Mouse (Mus musculus): ENCODE results near the gene Fto. TPM values are rescaled to one million over a fixed set of nuclear protein-coding genes. Genes with fewer than 3 reads are reported as not detected.

Fto gene
- polyA plus RNA-seq, 1 experiment: 11.9 TPM

DNA sequence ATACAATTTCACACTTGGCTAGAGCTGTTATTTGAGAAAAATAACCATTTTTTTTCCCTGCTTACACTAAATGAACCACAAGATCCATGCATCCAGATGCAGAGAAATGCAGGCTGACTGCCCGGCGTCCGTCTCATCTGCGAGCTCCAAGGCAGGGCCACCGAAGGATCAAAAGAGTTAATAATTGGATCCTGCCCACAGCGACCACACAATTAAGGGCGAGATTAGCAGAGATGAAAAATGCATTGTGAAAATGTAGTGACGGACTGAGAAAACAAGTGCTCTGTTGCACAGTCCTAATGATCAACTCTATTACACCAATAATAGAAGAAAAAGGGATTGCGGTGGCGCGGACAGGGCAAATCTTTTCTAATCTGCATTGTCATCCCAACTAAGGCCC, 334.6 kb downstream of the Fto start:
- no peak for TF ChIP-seq POLR2A (IDR thresholded peaks at IDR 0.05; ENCODE audit: low read depth, low read length)
- no peak for TF ChIP-seq CTCF (IDR thresholded peaks at IDR 0.05; ENCODE audit: extremely low read depth, insufficient read depth, insufficient read length, insufficient replicate concordance)
- DNase-seq (ENCODE audit: low read depth in 1 of 2, low spot score in 2 of 2): no peak
- Histone ChIP-seq H3K27ac (ENCODE audit: insufficient read depth, low read length) (no peak overlapping the region), H3K27me3 (ENCODE audit: control insufficient read depth, insufficient read depth, low read length) (no peaks in the 10 kb centered on the region), H3K4me1 (ENCODE audit: control insufficient read depth, insufficient read depth, insufficient read length) (no peaks in the 10 kb centered on the region), H3K36me3 (ENCODE audit: control insufficient read depth, insufficient read depth, low read length) (no peaks in the 10 kb centered on the region), H3K4me3 (ENCODE audit: extremely low read depth, insufficient read depth, insufficient read length) (no peak overlapping the region)
- WGBS: 93% methylated on average over 11 of the region's 11 CpGs

DNA sequence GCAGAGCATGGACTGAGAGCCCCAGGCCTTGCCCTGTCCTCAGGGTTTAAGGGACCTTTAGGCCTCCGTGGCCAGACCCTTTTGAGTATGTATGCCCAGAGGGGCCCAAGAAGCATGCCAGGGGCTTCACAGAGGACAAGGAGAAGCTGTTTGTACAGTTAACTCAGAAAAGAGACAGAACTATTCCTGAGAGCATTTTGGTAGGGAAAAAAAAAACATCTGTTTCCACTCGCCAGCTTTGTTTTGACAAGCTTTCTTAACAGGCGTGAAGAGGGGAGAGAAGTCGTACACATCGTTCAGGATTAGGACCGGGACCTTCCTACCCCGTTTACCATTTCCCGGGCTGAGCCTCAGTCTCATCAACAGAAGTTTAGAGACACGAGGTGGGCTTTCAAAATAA, 335.5 kb downstream of the Fto start:
- H3K4me1 ChIP-seq (ENCODE audit: control insufficient read depth, insufficient read depth, insufficient read length): no peaks in the 10 kb centered on the region
- DNase-seq (ENCODE audit: low read depth in 1 of 2, low spot score in 2 of 2): no peak
- H3K27me3 ChIP-seq (ENCODE audit: control insufficient read depth, insufficient read depth, low read length): no peaks in the 10 kb centered on the region
- 90% methylated on average over 9 of the region's 9 CpGs for WGBS
- H3K36me3 ChIP-seq (ENCODE audit: control insufficient read depth, insufficient read depth, low read length): no peaks in the 10 kb centered on the region
- no peak overlapping the region for H3K4me3 ChIP-seq (ENCODE audit: extremely low read depth, insufficient read depth, insufficient read length)
- TF ChIP-seq POLR2A (IDR thresholded peaks at IDR 0.05; ENCODE audit: low read depth, low read length) (no peak), CTCF (IDR thresholded peaks at IDR 0.05; ENCODE audit: extremely low read depth, insufficient read depth, insufficient read length, insufficient replicate concordance) (no peak)
- no peak overlapping the region for H3K27ac ChIP-seq (ENCODE audit: insufficient read depth, low read length)

DNA sequence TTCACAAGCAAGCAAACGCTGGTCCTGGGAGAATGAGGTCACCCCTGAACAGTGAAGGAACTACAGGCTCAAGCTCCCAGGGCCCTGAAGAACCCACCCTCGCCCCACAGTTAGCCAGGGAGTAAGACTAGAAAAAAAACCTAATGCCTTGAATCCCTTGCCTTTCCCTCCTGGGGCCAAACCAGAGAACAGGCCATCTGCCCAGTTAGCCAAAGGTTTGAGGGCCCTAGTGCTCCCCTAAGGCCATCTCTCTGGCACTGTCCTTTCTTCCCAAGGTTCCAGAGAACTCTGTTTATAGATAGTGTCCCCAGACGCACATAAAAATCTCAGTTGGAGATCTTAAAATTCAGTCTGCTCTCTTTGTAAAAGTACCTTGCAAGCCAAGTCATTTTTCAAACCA, 340.2 kb downstream of the Fto start:
- no peak overlapping the region for H3K27ac ChIP-seq (ENCODE audit: insufficient read depth, low read length)
- no peak for TF ChIP-seq POLR2A (IDR thresholded peaks at IDR 0.05; ENCODE audit: low read depth, low read length)
- TF ChIP-seq CTCF (IDR thresholded peaks at IDR 0.05; ENCODE audit: extremely low read depth, insufficient read depth, insufficient read length, insufficient replicate concordance): no peak

DNA sequence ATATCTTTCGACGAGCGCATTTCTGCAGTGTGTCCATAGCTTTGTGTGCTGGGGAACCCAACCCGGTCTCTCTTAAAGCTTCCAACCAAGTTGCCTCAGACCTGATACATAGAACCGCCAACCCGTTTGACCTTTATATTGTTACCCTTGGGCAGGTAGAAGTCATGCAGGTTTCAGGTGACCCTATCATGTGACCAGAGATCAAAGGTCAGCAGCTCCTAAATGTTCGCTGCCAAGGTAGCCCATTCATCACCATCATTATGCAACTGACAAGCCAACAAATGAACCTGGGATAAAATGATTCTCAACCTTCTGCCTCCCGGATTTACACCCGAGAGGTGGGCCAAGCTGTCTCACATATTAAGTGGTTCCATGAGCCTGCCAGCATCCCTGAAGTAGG, 344.1 kb downstream of the Fto start:
- TF ChIP-seq CTCF (IDR thresholded peaks at IDR 0.05; ENCODE audit: extremely low read depth, insufficient read depth, insufficient read length, insufficient replicate concordance): no peak
- TF ChIP-seq POLR2A (IDR thresholded peaks at IDR 0.05; ENCODE audit: low read depth, low read length): no peak
- Histone ChIP-seq H3K36me3 (ENCODE audit: control insufficient read depth, insufficient read depth, low read length) (no peaks in the 10 kb centered on the region), H3K27me3 (ENCODE audit: control insufficient read depth, insufficient read depth, low read length) (no peaks in the 10 kb centered on the region), H3K27ac (ENCODE audit: insufficient read depth, low read length) (no peak overlapping the region), H3K4me1 (ENCODE audit: control insufficient read depth, insufficient read depth, insufficient read length) (no peaks in the 10 kb centered on the region), H3K4me3 (ENCODE audit: extremely low read depth, insufficient read depth, insufficient read length) (no peak overlapping the region)
- 95% methylated on average over 9 of the region's 9 CpGs for WGBS
- DNase-seq (ENCODE audit: low read depth in 1 of 2, low spot score in 2 of 2): no peak

More for the DNA sequence above, 340.2 kb downstream of the Fto start:
- DNase-seq (ENCODE audit: low read depth in 1 of 2, low spot score in 2 of 2): no peak
- Histone ChIP-seq H3K36me3 (ENCODE audit: control insufficient read depth, insufficient read depth, low read length) (no peaks in the 10 kb centered on the region), H3K4me1 (ENCODE audit: control insufficient read depth, insufficient read depth, insufficient read length) (no peaks in the 10 kb centered on the region), H3K27me3 (ENCODE audit: control insufficient read depth, insufficient read depth, low read length) (no peaks in the 10 kb centered on the region), H3K4me3 (ENCODE audit: extremely low read depth, insufficient read depth, insufficient read length) (no peak overlapping the region)
- 79% methylated on average over 3 of the region's 3 CpGs for WGBS

DNA sequence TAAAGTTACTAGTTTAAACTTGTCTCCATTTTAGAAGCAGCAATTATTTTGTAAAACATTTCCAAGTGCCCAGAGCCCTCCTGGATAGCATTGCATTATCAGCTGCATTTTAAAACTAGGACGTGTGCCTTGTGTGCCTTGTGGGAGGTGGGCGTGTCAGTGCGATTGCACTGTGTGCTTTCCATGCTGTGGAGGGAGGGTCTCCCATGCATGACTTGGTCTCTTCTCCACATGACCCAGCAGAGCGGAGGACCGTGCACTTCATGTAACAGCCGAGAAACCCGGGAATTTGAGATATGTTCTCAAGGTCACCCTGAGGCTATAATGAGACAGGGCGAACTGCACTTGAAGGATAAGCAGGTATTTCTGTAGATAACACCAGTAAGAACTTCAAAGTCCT, 347.6 kb downstream of the Fto start:
- 93% methylated on average over 8 of the region's 8 CpGs for WGBS
- no peak overlapping the region for H3K27ac ChIP-seq (ENCODE audit: insufficient read depth, low read length)
- TF ChIP-seq POLR2A (IDR thresholded peaks at IDR 0.05; ENCODE audit: low read depth, low read length) (no peak), CTCF (IDR thresholded peaks at IDR 0.05; ENCODE audit: extremely low read depth, insufficient read depth, insufficient read length, insufficient replicate concordance) (no peak)
- no peaks in the 10 kb centered on the region for H3K36me3 ChIP-seq (ENCODE audit: control insufficient read depth, insufficient read depth, low read length)
- no peak for DNase-seq (ENCODE audit: low read depth in 1 of 2, low spot score in 2 of 2)
- H3K4me3 ChIP-seq (ENCODE audit: extremely low read depth, insufficient read depth, insufficient read length): no peak overlapping the region
- H3K27me3 ChIP-seq (ENCODE audit: control insufficient read depth, insufficient read depth, low read length): no peaks in the 10 kb centered on the region
- no peaks in the 10 kb centered on the region for H3K4me1 ChIP-seq (ENCODE audit: control insufficient read depth, insufficient read depth, insufficient read length)

DNA sequence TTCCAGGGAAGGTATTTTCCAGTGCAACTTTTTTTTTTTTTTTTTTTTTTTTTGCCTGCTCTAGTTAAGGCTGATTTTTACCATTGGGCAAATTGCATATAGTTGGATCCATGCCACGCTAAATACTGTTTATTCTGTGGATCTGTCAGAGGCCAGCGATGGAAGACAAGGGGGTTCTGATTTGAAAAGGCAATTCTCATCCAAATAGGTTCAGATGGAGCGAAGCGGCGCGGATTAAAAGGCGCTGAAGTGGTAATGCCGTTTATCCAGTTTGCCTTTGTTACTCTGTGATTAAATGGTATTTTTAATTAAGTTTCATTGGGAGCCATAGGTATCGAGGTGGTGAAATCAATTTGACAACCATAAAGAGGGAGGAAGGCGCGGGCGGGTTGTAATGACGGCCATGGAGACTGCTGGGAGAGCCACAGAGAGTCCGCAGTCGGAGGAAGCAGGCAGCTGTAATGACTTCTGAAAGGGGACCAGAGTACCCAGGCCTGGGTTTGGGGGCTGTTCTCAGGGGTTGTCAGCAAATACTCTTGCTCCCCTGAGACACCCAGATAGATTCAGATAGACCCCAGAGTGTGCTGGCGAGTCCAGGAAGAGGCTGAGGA, 356.2 kb downstream of the Fto start:
- Histone ChIP-seq H3K27ac (ENCODE audit: insufficient read depth, low read length) (no peak overlapping the region), H3K36me3 (ENCODE audit: control insufficient read depth, insufficient read depth, low read length) (peaks cover 4% of the 10 kb centered on the region; the same call in 1 of the 2 replicates), H3K4me1 (ENCODE audit: control insufficient read depth, insufficient read depth, insufficient read length) (no peaks in the 10 kb centered on the region), H3K4me3 (ENCODE audit: extremely low read depth, insufficient read depth, insufficient read length) (no peak overlapping the region), H3K27me3 (ENCODE audit: control insufficient read depth, insufficient read depth, low read length) (no peaks in the 10 kb centered on the region)
- WGBS: 94% methylated on average over 16 of the region's 16 CpGs
- DNase-seq (ENCODE audit: low read depth in 1 of 2, low spot score in 2 of 2): no peak
- TF ChIP-seq POLR2A (IDR thresholded peaks at IDR 0.05; ENCODE audit: low read depth, low read length): no peak
- TF ChIP-seq CTCF (IDR thresholded peaks at IDR 0.05; ENCODE audit: extremely low read depth, insufficient read depth, insufficient read length, insufficient replicate concordance): no peak

DNA sequence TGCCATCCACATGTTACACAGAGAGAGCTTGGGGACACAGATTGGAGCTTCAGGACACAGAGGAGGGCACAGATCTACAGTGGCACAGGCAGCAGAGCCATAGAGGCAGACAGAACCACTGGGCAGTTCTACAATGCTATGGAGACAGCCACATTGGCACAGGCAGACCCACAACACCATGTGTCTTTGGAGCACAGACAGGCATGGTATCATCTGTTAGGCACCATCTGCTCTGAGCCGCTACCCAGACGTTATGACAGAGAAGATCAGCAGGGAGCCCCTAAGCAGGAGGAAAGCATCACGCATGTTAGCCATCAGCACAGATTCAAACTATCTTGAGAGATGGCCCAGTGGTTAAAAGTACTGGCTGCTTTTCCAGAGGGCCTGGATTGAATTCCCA, 363.6 kb downstream of the Fto start:
- no peaks in the 10 kb centered on the region for H3K36me3 ChIP-seq (ENCODE audit: control insufficient read depth, insufficient read depth, low read length)
- no peaks in the 10 kb centered on the region for H3K4me1 ChIP-seq (ENCODE audit: control insufficient read depth, insufficient read depth, insufficient read length)
- DNase-seq (ENCODE audit: low read depth in 1 of 2, low spot score in 2 of 2): no peak
- TF ChIP-seq CTCF (IDR thresholded peaks at IDR 0.05; ENCODE audit: extremely low read depth, insufficient read depth, insufficient read length, insufficient replicate concordance) (no peak), POLR2A (IDR thresholded peaks at IDR 0.05; ENCODE audit: low read depth, low read length) (no peak)
- H3K27ac ChIP-seq (ENCODE audit: insufficient read depth, low read length): no peak overlapping the region
- H3K4me3 ChIP-seq (ENCODE audit: extremely low read depth, insufficient read depth, insufficient read length): no peak overlapping the region
- WGBS: 93% methylated on average over 3 of the region's 3 CpGs
- no peaks in the 10 kb centered on the region for H3K27me3 ChIP-seq (ENCODE audit: control insufficient read depth, insufficient read depth, low read length)
